Mouse (Mus musculus) heart, postnatal 0 days (tissue): ENCODE results near the gene Sipa1l2.

Experiments
- CTCF ChIP-seq: IDR thresholded peaks from 2 replicates; pipeline ENCODE4 v1.5.1; 2016; ENCODE audit warnings: antibody characterized with exemption, control low read depth, low read depth
- EP300 ChIP-seq: IDR thresholded peaks from 2 replicates; pipeline ENCODE4 v1.6.1; 2016; ENCODE audit warnings: antibody characterized with exemption, low read depth

DNA sequence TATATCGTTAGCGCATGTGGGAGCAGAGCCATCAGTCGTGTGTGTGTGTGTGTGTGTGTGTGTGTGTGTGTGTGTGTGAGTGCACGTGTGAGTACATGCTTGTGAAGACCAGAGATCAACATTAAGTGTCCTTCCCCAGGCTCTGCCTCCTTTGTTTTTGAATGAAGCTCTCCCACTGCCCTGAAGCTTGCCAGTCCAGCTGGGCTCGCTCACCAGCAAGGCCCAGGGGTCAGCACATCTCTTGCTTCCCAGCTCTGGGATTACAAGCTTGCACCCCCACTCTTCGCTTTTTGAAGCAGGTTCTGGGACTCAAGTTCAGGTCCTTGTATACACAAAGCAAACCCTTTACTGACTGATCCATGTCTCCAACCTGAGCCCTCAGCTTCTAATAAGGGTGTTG is 40.1 kb upstream of the Sipa1l2 start:
- TF ChIP-seq CTCF, result no peak
- no peak for TF ChIP-seq EP300
